Mouse (Mus musculus): ENCODE measurements at regions not wholly inside any gene's neighbourhood (a gene's known extent, or its start where the extent isn't known, plus 50 kb on each side); places are given as distances from the start of the nearest gene placed in this dataset.

DNA sequence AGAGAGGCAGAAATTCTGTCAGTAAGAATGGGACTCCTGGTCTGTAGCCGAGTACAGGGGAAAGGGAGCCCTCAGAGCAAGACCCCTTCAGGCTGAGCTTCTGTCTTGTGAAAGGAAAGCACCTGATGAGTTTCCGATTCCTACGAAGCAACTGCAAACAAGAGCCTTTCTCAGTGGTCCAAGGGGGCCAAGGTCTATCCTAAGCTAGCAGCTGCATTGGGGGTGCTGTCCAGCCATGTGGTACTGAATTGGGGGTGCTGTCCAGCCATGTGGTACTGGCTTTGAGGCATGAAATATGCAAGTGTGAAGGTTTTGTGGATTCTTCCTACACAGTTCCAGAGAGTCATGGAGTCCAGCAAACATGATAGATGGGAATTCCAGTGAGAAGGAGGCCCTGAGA is 202.7 kb upstream of the Glra1 start:
- no peak overlapping the region for H3K4me3 ChIP-seq
- no peaks in the 10 kb centered on the region for H3K27me3 ChIP-seq (ENCODE audit: control insufficient read depth, insufficient read depth, insufficient read length)
- no peak overlapping the region for H3K4me2 ChIP-seq (ENCODE audit: low read depth)
- H3ac ChIP-seq (ENCODE audit: control insufficient read depth, insufficient read length) = no peak overlapping the region
- H3K36me3 ChIP-seq (ENCODE audit: control insufficient read depth, insufficient read depth) = no peaks in the 10 kb centered on the region
- H3K79me2 ChIP-seq (ENCODE audit: control insufficient read depth, insufficient read depth) = no peaks in the 10 kb centered on the region
- peak; percentile 72 for TF ChIP-seq REST (IDR thresholded peaks at IDR 0.05; ENCODE audit: insufficient read depth, insufficient read length)
- TF ChIP-seq MYOD1 (IDR thresholded peaks at IDR 0.05; ENCODE audit: control insufficient read depth in 1 of 3, insufficient read length in 2 of 3, low read depth in 2 of 3) = no peak

DNA sequence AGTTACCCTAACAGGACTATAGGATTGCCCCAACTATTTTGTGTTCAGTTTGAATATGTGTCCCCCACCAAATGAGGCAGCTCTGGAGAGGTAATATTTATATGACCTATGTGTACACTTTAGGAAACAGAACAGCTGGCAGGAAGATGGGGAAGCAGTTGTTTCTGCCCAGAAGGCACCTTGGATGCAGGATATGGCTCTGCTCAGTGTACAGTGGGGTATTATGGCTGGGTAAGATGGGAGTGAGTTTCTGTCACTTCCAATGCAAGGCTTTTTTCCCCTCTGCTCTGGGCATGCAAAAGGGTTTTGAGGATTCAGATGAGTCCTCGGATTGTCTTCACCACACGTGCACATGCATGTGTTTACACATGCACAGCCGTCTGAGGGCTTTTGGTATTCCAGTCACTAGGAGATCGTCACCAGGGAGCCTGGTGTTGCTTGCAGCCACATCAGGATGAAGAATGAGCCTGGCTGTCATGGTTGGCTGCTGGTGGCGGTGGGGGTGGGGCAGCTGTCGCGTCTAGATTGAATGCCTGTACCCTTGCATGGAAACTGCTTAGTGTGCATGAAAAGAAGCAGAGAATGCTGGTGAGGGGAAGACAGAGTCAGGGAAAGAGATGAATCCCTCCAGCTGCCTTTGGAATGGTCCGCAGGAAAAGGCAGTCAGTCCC is 183.3 kb upstream of the Glra1 start:
- TF ChIP-seq POLR2A (IDR thresholded peaks at IDR 0.05; ENCODE audit: insufficient read length, low read depth) (no peak), E2F4 (IDR thresholded peaks at IDR 0.05; ENCODE audit: insufficient read depth) (no peak), SRF (IDR thresholded peaks at IDR 0.05; ENCODE audit: control insufficient read depth, insufficient read length, low read depth) (no peak), TCF12 (IDR thresholded peaks at IDR 0.05; ENCODE audit: insufficient read depth, poor library complexity, severe bottlenecking) (no peak), USF1 (IDR thresholded peaks at IDR 0.05; ENCODE audit: low read depth) (no peak), POLR2AphosphoS2 (IDR thresholded peaks at IDR 0.05; ENCODE audit: insufficient read length, low read depth) (no peak), MYOG (IDR thresholded peaks at IDR 0.05; ENCODE audit: control insufficient read depth in 1 of 3, insufficient read depth in 1 of 3, insufficient read length in 2 of 3, low read depth in 2 of 3) (no peak), REST (IDR thresholded peaks at IDR 0.05; ENCODE audit: insufficient read depth, insufficient read length) (no peak), TCF3 (IDR thresholded peaks at IDR 0.05; ENCODE audit: insufficient read length, low read depth) (no peak), CEBPB (IDR thresholded peaks at IDR 0.05; ENCODE audit: insufficient read depth, poor library complexity, severe bottlenecking) (no peak), MAX (IDR thresholded peaks at IDR 0.05; ENCODE audit: low read depth) (no peak), MYOD1 (IDR thresholded peaks at IDR 0.05; ENCODE audit: control insufficient read depth in 1 of 3, insufficient read length in 2 of 3, low read depth in 2 of 3) (no peak)
- no peak overlapping the region for H3ac ChIP-seq (ENCODE audit: control insufficient read depth, insufficient read length)
- H3K4me2 ChIP-seq (ENCODE audit: low read depth) = no peak overlapping the region
- no peaks in the 10 kb centered on the region for H3K27me3 ChIP-seq (ENCODE audit: control insufficient read depth, insufficient read depth, insufficient read length)
- H3K36me3 ChIP-seq (ENCODE audit: control insufficient read depth, insufficient read depth) = no peaks in the 10 kb centered on the region
- H3K79me2 ChIP-seq (ENCODE audit: control insufficient read depth, insufficient read depth) = no peaks in the 10 kb centered on the region
- H3K4me3 ChIP-seq = no peak overlapping the region

DNA sequence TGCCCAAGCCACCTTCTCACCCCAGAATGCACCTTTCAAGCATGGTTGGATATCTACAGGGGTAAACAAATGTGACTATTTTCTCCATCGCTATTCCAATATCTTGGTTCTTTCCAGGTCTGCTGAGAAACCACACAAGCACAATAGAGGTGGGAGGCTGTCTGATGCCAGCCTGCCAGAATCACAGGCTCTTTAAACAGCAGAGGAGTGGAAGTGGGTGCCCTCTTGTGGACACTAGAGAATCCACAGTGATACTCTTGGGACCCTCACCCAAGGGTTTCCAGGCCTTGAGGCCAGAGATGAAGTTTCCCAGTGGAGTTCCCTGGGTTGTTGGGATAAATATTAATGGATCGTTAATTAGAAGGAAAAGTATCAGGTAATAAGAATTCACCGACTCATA is 181.6 kb upstream of the Glra1 start:
- no peak overlapping the region for H3K4me3 ChIP-seq
- no peak overlapping the region for H3K4me2 ChIP-seq (ENCODE audit: low read depth)
- H3K27me3 ChIP-seq (ENCODE audit: control insufficient read depth, insufficient read depth, insufficient read length) = no peaks in the 10 kb centered on the region
- H3ac ChIP-seq (ENCODE audit: control insufficient read depth, insufficient read length) = no peak overlapping the region
- H3K36me3 ChIP-seq (ENCODE audit: control insufficient read depth, insufficient read depth) = no peaks in the 10 kb centered on the region
- no peaks in the 10 kb centered on the region for H3K79me2 ChIP-seq (ENCODE audit: control insufficient read depth, insufficient read depth)
- TF ChIP-seq TCF3 (IDR thresholded peaks at IDR 0.05; ENCODE audit: insufficient read length, low read depth) = no peak
- no peak for TF ChIP-seq POLR2AphosphoS2 (IDR thresholded peaks at IDR 0.05; ENCODE audit: insufficient read length, low read depth)
- TF ChIP-seq E2F4 (IDR thresholded peaks at IDR 0.05; ENCODE audit: insufficient read depth) = no peak
- TF ChIP-seq MYOD1 (IDR thresholded peaks at IDR 0.05; ENCODE audit: control insufficient read depth in 1 of 3, insufficient read length in 2 of 3, low read depth in 2 of 3) = no peak
- no peak for TF ChIP-seq MAX (IDR thresholded peaks at IDR 0.05; ENCODE audit: low read depth)
- no peak for TF ChIP-seq POLR2A (IDR thresholded peaks at IDR 0.05; ENCODE audit: insufficient read length, low read depth)

DNA sequence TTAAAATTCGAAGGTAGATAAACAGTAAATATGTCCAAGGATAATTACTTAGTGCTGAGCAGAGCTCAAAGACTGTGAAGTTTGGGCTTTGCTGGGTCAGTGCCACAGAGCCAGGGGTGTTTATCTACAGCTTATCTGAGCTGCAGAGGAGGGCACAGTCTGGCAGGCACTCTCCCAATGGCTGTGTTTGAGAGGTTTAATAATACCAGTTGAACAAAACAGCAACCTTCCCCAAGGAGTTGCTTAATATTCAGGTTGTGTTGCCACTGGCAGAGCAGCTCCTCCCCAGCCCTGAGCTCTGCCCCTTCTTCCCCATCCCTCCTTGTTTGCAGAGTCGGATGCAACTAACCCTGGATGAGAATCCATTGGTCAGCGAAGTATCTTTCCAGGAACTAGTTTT is 173.0 kb upstream of the Glra1 start:
- Histone ChIP-seq H3K79me2 (ENCODE audit: control insufficient read depth, insufficient read depth) (no peaks in the 10 kb centered on the region), H3K4me2 (ENCODE audit: low read depth) (no peak overlapping the region), H3K4me3 (no peak overlapping the region), H3K27me3 (ENCODE audit: control insufficient read depth, insufficient read depth, insufficient read length) (no peaks in the 10 kb centered on the region), H3ac (ENCODE audit: control insufficient read depth, insufficient read length) (no peak overlapping the region), H3K36me3 (ENCODE audit: control insufficient read depth, insufficient read depth) (no peaks in the 10 kb centered on the region)
- TF ChIP-seq E2F4 (IDR thresholded peaks at IDR 0.05; ENCODE audit: insufficient read depth) = no peak
- no peak for TF ChIP-seq MAX (IDR thresholded peaks at IDR 0.05; ENCODE audit: low read depth)
- TF ChIP-seq CEBPB (IDR thresholded peaks at IDR 0.05; ENCODE audit: insufficient read depth, poor library complexity, severe bottlenecking) = no peak
- TF ChIP-seq REST (IDR thresholded peaks at IDR 0.05; ENCODE audit: insufficient read depth, insufficient read length) = no peak
- TF ChIP-seq POLR2AphosphoS2 (IDR thresholded peaks at IDR 0.05; ENCODE audit: insufficient read length, low read depth) = no peak
- no peak for TF ChIP-seq POLR2A (IDR thresholded peaks at IDR 0.05; ENCODE audit: insufficient read length, low read depth)
- TF ChIP-seq TCF3 (IDR thresholded peaks at IDR 0.05; ENCODE audit: insufficient read length, low read depth) = no peak
- TF ChIP-seq SRF (IDR thresholded peaks at IDR 0.05; ENCODE audit: control insufficient read depth, insufficient read length, low read depth) = no peak
- no peak for TF ChIP-seq TCF12 (IDR thresholded peaks at IDR 0.05; ENCODE audit: insufficient read depth, poor library complexity, severe bottlenecking)
- TF ChIP-seq MYOD1 (IDR thresholded peaks at IDR 0.05; ENCODE audit: control insufficient read depth in 1 of 3, insufficient read length in 2 of 3, low read depth in 2 of 3) = no peak
- no peak for TF ChIP-seq USF1 (IDR thresholded peaks at IDR 0.05; ENCODE audit: low read depth)
- no peak for TF ChIP-seq MYOG (IDR thresholded peaks at IDR 0.05; ENCODE audit: control insufficient read depth in 1 of 3, insufficient read depth in 1 of 3, insufficient read length in 2 of 3, low read depth in 2 of 3)

DNA sequence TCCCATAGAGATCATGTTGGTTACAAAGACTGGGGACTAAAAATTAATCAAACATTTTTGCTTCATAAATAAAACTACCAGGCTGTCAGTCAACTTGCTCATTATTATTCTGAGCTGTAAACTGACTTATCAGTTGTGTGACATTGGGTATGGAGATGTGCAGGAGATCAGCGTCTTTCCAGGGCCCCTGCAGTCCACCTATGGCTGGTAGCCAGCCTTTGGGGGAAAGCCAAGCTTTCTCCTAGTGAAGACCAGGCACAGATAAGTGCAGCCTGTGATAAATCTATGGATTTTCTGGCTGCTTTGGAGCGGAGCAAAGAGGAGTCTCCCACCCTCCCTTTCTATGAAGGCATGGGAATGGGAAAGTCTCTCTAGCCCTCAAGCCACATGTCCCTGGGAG is 172.0 kb upstream of the Glra1 start:
- H3K4me3 ChIP-seq = no peak overlapping the region
- TF ChIP-seq USF1 (IDR thresholded peaks at IDR 0.05; ENCODE audit: low read depth) = no peak
- no peak for TF ChIP-seq POLR2AphosphoS2 (IDR thresholded peaks at IDR 0.05; ENCODE audit: insufficient read length, low read depth)
- no peak for TF ChIP-seq REST (IDR thresholded peaks at IDR 0.05; ENCODE audit: insufficient read depth, insufficient read length)
- TF ChIP-seq TCF12 (IDR thresholded peaks at IDR 0.05; ENCODE audit: insufficient read depth, poor library complexity, severe bottlenecking) = no peak
- TF ChIP-seq POLR2A (IDR thresholded peaks at IDR 0.05; ENCODE audit: insufficient read length, low read depth) = no peak
- no peak for TF ChIP-seq MAX (IDR thresholded peaks at IDR 0.05; ENCODE audit: low read depth)
- TF ChIP-seq MYOD1 (IDR thresholded peaks at IDR 0.05; ENCODE audit: control insufficient read depth in 1 of 3, insufficient read length in 2 of 3, low read depth in 2 of 3) = no peak
- TF ChIP-seq TCF3 (IDR thresholded peaks at IDR 0.05; ENCODE audit: insufficient read length, low read depth) = no peak
- no peak for TF ChIP-seq SRF (IDR thresholded peaks at IDR 0.05; ENCODE audit: control insufficient read depth, insufficient read length, low read depth)
- no peak for TF ChIP-seq MYOG (IDR thresholded peaks at IDR 0.05; ENCODE audit: control insufficient read depth in 1 of 3, insufficient read depth in 1 of 3, insufficient read length in 2 of 3, low read depth in 2 of 3)
- TF ChIP-seq E2F4 (IDR thresholded peaks at IDR 0.05; ENCODE audit: insufficient read depth) = no peak
- no peak for TF ChIP-seq CEBPB (IDR thresholded peaks at IDR 0.05; ENCODE audit: insufficient read depth, poor library complexity, severe bottlenecking)
- no peak overlapping the region for H3K4me2 ChIP-seq (ENCODE audit: low read depth)
- H3K36me3 ChIP-seq (ENCODE audit: control insufficient read depth, insufficient read depth) = no peaks in the 10 kb centered on the region
- H3K27me3 ChIP-seq (ENCODE audit: control insufficient read depth, insufficient read depth, insufficient read length) = no peaks in the 10 kb centered on the region
- no peaks in the 10 kb centered on the region for H3K79me2 ChIP-seq (ENCODE audit: control insufficient read depth, insufficient read depth)
- no peak overlapping the region for H3ac ChIP-seq (ENCODE audit: control insufficient read depth, insufficient read length)

All from myocyte (in vitro differentiated cells).